Mouse (Mus musculus) cortical plate, adult 2 months (tissue): Measurements from ENCODE around the gene Tespa1.

Experiments used
- CTCF ChIP-seq: fragments of 200-500 bp; IDR thresholded peaks from 2 replicates; pipeline ENCODE4 v1.5.1; 2011; ENCODE audit warnings: mild to moderate bottlenecking, control low read depth, low read length; ENCODE audit not compliant: insufficient read depth; ENCODE audit errors: extremely low read depth
- POLR2A ChIP-seq: fragments of 200-500 bp; IDR thresholded peaks from 2 replicates; pipeline ENCODE4 v1.6.1; 2011; ENCODE audit warnings: mild to moderate bottlenecking, low read length, control low read depth; ENCODE audit not compliant: insufficient read depth; ENCODE audit errors: extremely low read depth

- no peak for TF ChIP-seq CTCF
- no peak for TF ChIP-seq POLR2A
These were observed 608 bp upstream of the Tespa1 start for GRCm38 (mm10) chr10:130322062-130322461.
